Mouse (Mus musculus) embryonic fibroblast, embryonic 13.5 days (primary cell): ENCODE measurements around the gene Vac14. TPM values are rescaled to one million over a fixed set of nuclear protein-coding genes. Genes with fewer than 3 reads are reported as not detected.

Experiments
- H3K27ac ChIP-seq: 2 replicates; pipeline ENCODE4 v1.5.1; 2012; ENCODE audit warnings: low read length, control low read depth, inconsistent platforms; ENCODE audit not compliant: insufficient read depth
- H3K4me1 ChIP-seq: 2 replicates; pipeline ENCODE4 v1.6.1; 2011; ENCODE audit warnings: low read length; ENCODE audit not compliant: control insufficient read depth, insufficient read depth
- H3K4me3 ChIP-seq: 2 replicates; pipeline ENCODE4 v1.5.1; 2011; ENCODE audit warnings: mild to moderate bottlenecking, control low read depth, low read length; ENCODE audit not compliant: insufficient read depth
- CTCF ChIP-seq: IDR thresholded peaks from 2 replicates; pipeline ENCODE4 v1.5.1; 2011; ENCODE audit warnings: mild to moderate bottlenecking, control low read depth, low read length, moderate library complexity, borderline replicate concordance; ENCODE audit not compliant: insufficient read depth
- POLR2A ChIP-seq: IDR thresholded peaks from 2 replicates; pipeline ENCODE4 v1.6.1; 2011; ENCODE audit warnings: low read depth, mild to moderate bottlenecking, control low read depth, low read length, moderate library complexity
- polyA plus RNA-seq: library from polyadenylated mRNA; stranded (reverse); fragments of >200 nt; gene quantifications from 2 replicates; pipeline ENCODE4 v1.2.4, GENCODE M21; 2011; ENCODE audit warnings: low read depth; ENCODE audit not compliant: missing spikeins, insufficient read length

Gene Vac14
- polyA plus RNA-seq, 1 experiment: 21.1 TPM

DNA sequence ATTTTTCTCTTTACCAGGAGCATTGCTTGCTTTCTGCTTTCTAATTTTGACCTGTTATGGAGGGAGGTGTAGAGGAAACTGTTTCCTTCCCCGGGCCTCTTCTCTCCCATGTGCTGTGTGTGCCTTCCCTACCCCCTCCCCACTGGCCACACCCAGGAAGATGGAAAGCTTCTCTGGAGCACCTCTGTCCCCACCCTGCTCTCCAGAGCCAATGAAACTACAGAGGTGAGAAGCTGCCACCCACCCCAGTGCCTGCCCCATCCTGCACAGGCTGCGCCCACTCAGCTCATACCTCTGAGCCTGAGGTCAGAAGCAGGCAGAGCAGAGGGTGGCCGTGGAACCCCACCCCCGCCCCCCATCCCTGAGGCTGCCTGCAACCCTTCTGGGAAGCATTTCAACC lies 136.3 kb downstream of the Vac14 start:
- TF ChIP-seq CTCF (no peak), POLR2A (no peak)
- Histone ChIP-seq H3K4me1 (no peaks in the 10 kb centered on the region), H3K27ac (no peak overlapping the region), H3K4me3 (no peak overlapping the region)

DNA sequence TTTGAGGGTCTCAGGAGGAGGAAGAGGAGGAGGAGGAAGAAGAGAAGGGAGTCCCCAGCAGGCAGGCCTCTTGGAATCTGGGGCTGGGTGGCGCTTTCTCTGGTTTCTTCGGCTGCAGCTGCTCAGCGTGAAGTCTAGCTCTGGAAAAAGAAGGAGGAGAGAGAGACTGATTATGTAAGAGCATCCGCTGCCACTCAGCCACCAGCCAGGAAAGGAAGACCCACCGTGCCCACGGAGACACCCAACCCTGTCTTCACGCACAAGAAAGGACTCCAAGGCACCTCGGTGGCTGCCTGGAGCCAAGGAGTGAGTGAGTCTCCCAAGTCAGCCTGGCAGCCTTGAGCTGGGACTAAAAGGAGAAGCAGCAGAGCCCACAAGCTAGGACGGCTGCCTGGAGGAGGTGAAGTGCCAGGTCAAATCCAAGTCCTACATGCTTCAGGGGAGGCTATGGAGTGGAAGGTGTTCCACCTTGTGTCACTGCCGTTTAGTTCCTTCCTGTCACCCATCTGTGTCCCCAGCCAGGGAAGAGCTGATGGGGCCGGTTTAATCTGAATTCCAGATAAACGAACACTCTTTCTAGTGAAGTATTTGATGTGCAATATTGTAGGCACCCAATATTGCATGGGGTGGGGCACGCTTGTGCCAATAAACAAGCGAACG lies 137.3 kb downstream of the Vac14 start:
- TF ChIP-seq POLR2A (no peak), CTCF (no peak)
- Histone ChIP-seq H3K27ac (no peak overlapping the region), H3K4me3 (no peak overlapping the region), H3K4me1 (no peaks in the 10 kb centered on the region)

DNA sequence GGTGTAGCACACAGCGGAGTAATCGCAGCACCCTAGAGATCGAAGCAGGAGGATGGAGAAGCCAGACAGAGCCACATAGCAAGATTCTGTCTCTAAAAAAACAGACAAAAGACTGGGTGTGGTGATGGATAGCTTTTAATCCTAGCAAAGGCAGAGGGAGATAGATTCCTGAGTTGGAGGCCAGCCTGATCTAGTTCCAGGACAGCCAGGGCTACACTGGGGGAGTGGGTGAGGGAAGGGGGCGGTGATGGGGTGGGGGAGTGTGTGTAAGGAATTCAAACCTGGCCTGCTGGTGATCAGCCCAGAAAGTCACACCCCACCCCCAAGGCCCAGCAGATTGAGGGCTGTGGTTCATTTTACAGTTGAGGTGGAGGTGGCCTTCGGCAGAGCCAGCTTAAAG lies 137.8 kb downstream of the Vac14 start:
- Histone ChIP-seq H3K4me1 (no peaks in the 10 kb centered on the region), H3K4me3 (no peak overlapping the region), H3K27ac (no peak overlapping the region)
- TF ChIP-seq CTCF: no peak
- TF ChIP-seq POLR2A: no peak

DNA sequence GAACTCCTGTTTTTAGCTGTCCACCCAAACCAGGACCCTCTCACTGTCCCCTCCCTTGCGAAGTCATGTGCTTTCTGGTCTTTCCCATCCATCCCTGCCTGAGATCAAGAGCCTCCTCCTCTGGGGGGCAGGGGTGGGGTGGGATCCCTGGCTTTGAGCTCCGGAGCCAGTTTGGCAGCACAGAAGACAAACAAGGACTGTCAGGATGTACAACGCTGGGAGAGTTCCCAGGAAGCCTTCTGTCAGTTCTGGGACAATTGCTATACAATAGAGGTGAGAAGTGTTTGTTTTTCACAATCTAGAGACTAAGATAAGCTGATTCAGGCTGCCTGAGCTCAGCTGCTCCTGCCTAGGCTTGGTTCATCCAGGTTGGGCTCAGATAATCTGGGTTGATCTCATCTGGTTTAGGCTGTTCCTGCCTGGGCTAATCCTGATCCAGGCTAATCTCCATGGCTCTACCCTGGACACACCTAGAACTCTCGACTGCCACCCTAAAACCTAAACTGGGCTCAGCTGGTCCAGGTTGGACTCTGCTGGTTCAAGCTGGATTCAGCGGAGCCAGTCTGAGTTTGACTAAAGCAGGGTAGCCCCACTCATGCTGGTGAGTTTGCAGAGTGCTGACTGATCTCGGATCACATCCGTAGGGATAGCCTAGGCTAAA lies 142.0 kb downstream of the Vac14 start:
- H3K27ac ChIP-seq: no peak overlapping the region

GRCm38 (mm10) chr8:110761185-110761584 lies 142.8 kb downstream of the Vac14 start:
- H3K4me1 ChIP-seq: peaks cover 3% of the 10 kb centered on the region; the same call in 1 of the 2 replicates
- TF ChIP-seq POLR2A: no peak
- TF ChIP-seq CTCF: no peak
- H3K4me3 ChIP-seq: no peak overlapping the region
- H3K27ac ChIP-seq: no peak overlapping the region

More for the DNA sequence above, 142.0 kb downstream of the Vac14 start:
- Histone ChIP-seq H3K4me3 (no peak overlapping the region), H3K4me1 (peaks cover 3% of the 10 kb centered on the region; the same call in 1 of the 2 replicates)
- TF ChIP-seq CTCF (no peak), POLR2A (no peak)

- TF ChIP-seq CTCF (peak; percentile 42; the same call in 1 of the 2 replicates), POLR2A (no peak)
- no peak overlapping the region for H3K27ac ChIP-seq
- H3K4me1 ChIP-seq: peaks cover 3% of the 10 kb centered on the region; the same call in 1 of the 2 replicates
- H3K4me3 ChIP-seq: no peak overlapping the region
Measured at GRCm38 (mm10) chr8:110761988-110762387, 143.6 kb downstream of the Vac14 start.

GRCm38 (mm10) chr8:110764671-110765070 lies 146.3 kb downstream of the Vac14 start:
- TF ChIP-seq CTCF (no peak), POLR2A (no peak)
- peaks cover 3% of the 10 kb centered on the region; the same call in 1 of the 2 replicates for H3K4me1 ChIP-seq
- H3K27ac ChIP-seq: no peak overlapping the region
- no peak overlapping the region for H3K4me3 ChIP-seq

GRCm38 (mm10) chr8:110767261-110767660 lies 148.9 kb downstream of the Vac14 start:
- no peak for TF ChIP-seq POLR2A
- no peak for TF ChIP-seq CTCF
- H3K27ac ChIP-seq: no peak overlapping the region
- no peak overlapping the region for H3K4me3 ChIP-seq
- no peaks in the 10 kb centered on the region for H3K4me1 ChIP-seq

Other genes with a start within 250 kb of the Vac14 start
- gene Mtss1l, start 102.9 kb downstream of the Vac14 start, polyA plus RNA-seq: 33.7 and 54.3 TPM in 2 replicates
- 2.7 and 5.0 TPM in 2 replicates for gene Il34, start 187.3 kb downstream of the Vac14 start, polyA plus RNA-seq
- gene Cog4, start 228.0 kb downstream of the Vac14 start, polyA plus RNA-seq: 44.9 and 49.1 TPM in 2 replicates
- gene Sf3b3, start 228.2 kb downstream of the Vac14 start, polyA plus RNA-seq: 113 and 124 TPM in 2 replicates